13 mouse cellular contexts compared by ENCODE assay signal in the genomic region with DNA sequence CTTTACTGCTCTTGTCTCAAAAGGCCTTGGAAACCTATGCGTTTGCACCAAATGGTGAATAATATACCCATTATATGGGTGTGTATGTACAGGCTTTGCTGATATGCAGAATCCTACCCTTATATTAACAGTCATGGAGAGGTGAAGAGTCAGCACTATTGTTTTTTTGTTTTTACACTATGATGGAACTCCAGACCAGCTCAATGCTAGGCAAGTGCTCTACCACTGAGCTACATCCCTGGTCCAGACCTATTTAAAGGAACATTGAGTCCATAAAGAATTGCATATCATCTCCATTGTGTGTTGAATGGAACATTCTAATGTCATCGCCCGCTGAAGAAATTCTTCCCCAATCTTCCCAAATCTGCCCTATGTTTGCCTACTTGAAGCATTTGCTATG. TPM values are rescaled to one million over a fixed set of nuclear protein-coding genes. Genes with fewer than 3 reads are reported as not detected.
DNase-seq lines count a peak whose midpoint lies in the region; ATAC-seq lines count a peak whose summit lies in the region.
"Had no signal": no experiment of that assay in that cellular context is flagged by ENCODE, and none has a peak within 500 bp of the region (broad histone marks: within the 10 kb centered on the region; RNA-seq: fewer than 3 reads in every experiment).

No protein-coding gene starts in this region.

- H3K4me3 ChIP-seq in hindbrain, embryonic 11.5 days (ENCODE audit: low read depth, low read length): peak overlapping the region; percentile 90
- peak overlapping the region; percentile 65; the same call in 1 of the 2 replicates for H3K4me3 ChIP-seq in midbrain, embryonic 12.5 days
- peak overlapping the region; percentile 89 for H3K4me3 ChIP-seq in neural tube, embryonic 13.5 days
- H3K4me3 ChIP-seq: embryonic facial prominence, embryonic 15.5 days; heart, embryonic 15.5 days had no signal

- H3K9me3 ChIP-seq in hindbrain, embryonic 11.5 days (ENCODE audit: control insufficient read depth, low read length): no peaks in the 10 kb centered on the region
- no peaks in the 10 kb centered on the region for H3K9me3 ChIP-seq in midbrain, embryonic 12.5 days
- H3K9me3 ChIP-seq in neural tube, embryonic 13.5 days: no peaks in the 10 kb centered on the region
- H3K9me3 ChIP-seq: embryonic facial prominence, embryonic 15.5 days; heart, embryonic 15.5 days had no signal

- H3K36me3 ChIP-seq in hindbrain, embryonic 11.5 days (ENCODE audit: control insufficient read depth, insufficient read depth, low read length): 0 out of 2 replicates have a peak, but pooled peaks cover 9% of the 10 kb centered on the region
- H3K36me3 ChIP-seq in midbrain, embryonic 12.5 days: peaks cover 30% of the 10 kb centered on the region; the same call in 1 of the 2 replicates
- peaks cover 32% of the 10 kb centered on the region for H3K36me3 ChIP-seq in neural tube, embryonic 13.5 days
- H3K36me3 ChIP-seq: embryonic facial prominence, embryonic 15.5 days; heart, embryonic 15.5 days had no signal

- H3K4me2 ChIP-seq in hindbrain, embryonic 11.5 days (replicated peaks; ENCODE audit: low read depth, low read length): peak overlapping the region; percentile 96
- peak overlapping the region; percentile 77 for H3K4me2 ChIP-seq in midbrain, embryonic 12.5 days (replicated peaks)
- peak overlapping the region; percentile 89 for H3K4me2 ChIP-seq in neural tube, embryonic 13.5 days
- H3K4me2 ChIP-seq: embryonic facial prominence, embryonic 15.5 days; heart, embryonic 15.5 days had no signal

- WGBS in hindbrain, embryonic 11.5 days: 20% methylated on average over 3 of the region's 3 CpGs
- 22% methylated on average over 3 of the region's 3 CpGs for WGBS in midbrain, embryonic 12.5 days
- WGBS in neural tube, embryonic 13.5 days: 17% methylated on average over 3 of the region's 3 CpGs

- peak overlapping the region; percentile 99 for H3K9ac ChIP-seq in hindbrain, embryonic 11.5 days (ENCODE audit: low read depth, low read length)
- peak overlapping the region; percentile 92 for H3K9ac ChIP-seq in midbrain, embryonic 12.5 days (replicated peaks)
- peak overlapping the region; percentile 100 for H3K9ac ChIP-seq in neural tube, embryonic 13.5 days
- H3K9ac ChIP-seq: embryonic facial prominence, embryonic 15.5 days; heart, embryonic 15.5 days had no signal

- H3K27me3 ChIP-seq in hindbrain, embryonic 11.5 days (ENCODE audit: control insufficient read depth, insufficient read depth, low read length): peaks cover 44% of the 10 kb centered on the region
- peaks cover 96% of the 10 kb centered on the region for H3K27me3 ChIP-seq in midbrain, embryonic 12.5 days
- peaks cover 58% of the 10 kb centered on the region for H3K27me3 ChIP-seq in neural tube, embryonic 13.5 days

- peak; percentile 19 for DNase-seq in cerebellum, adult 9-10 months
- DNase-seq in cerebellum, adult 9-11 months: no peak
- peak; percentile 44 for DNase-seq in hindbrain, embryonic 11.5 days (ENCODE audit: low spot score)
- DNase-seq in spleen, adult 18-20 months: no peak
- DNase-seq in gastrocnemius, postnatal 36 days: no peak
- DNase-seq in kidney, postnatal 4 days: no peak
- DNase-seq: liver; lung, adult 2 months had no signal

- ATAC-seq in hindbrain, embryonic 11.5 days (ENCODE audit: low FRiP score): no peak
- no peak for ATAC-seq in midbrain, embryonic 12.5 days (ENCODE audit: low FRiP score, low read depth)
- ATAC-seq in neural tube, embryonic 13.5 days (ENCODE audit: low read depth): no peak

- peak overlapping the region; percentile 93 for H3K27ac ChIP-seq in hindbrain, embryonic 11.5 days (ENCODE audit: low read depth, low read length)
- peak overlapping the region; percentile 97 for H3K27ac ChIP-seq in midbrain, embryonic 12.5 days (replicated peaks)
- H3K27ac ChIP-seq in neural tube, embryonic 13.5 days (replicated peaks): peak overlapping the region; percentile 99
- H3K27ac ChIP-seq: embryonic facial prominence, embryonic 15.5 days; heart, embryonic 15.5 days; macrophage had no signal

- intact Hi-C loops in gastrocnemius, postnatal 36 days (cut with DNase I): no loop called here

- H3K4me1 ChIP-seq in hindbrain, embryonic 11.5 days (replicated peaks; ENCODE audit: control insufficient read depth, insufficient read depth, low read length): peaks cover 32% of the 10 kb centered on the region
- H3K4me1 ChIP-seq in midbrain, embryonic 12.5 days: peaks cover 83% of the 10 kb centered on the region
- peaks cover 91% of the 10 kb centered on the region for H3K4me1 ChIP-seq in neural tube, embryonic 13.5 days (replicated peaks)

RNA-seq across cellular contexts. Expression of a gene that starts 44.5 kb away (rescaled TPM):
- polyA plus RNA-seq in hindbrain, embryonic 11.5 days (2014; fragmentation: Nextera tagmentation; extraction: Ambion mirVana): 22.5 and 26.3 TPM in 2 replicates
- polyA plus RNA-seq in midbrain, embryonic 12.5 days (2016; fragmentation: Nextera tagmentation; extraction: Ambion mirVana): 41.2 and 44.5 TPM in 2 replicates
- polyA plus RNA-seq in neural tube, embryonic 13.5 days (2015; fragmentation: Nextera tagmentation; extraction: Ambion mirVana): 28.2 and 28.6 TPM in 2 replicates
- 10 to 100 TPM; 30.6 to 34.2 TPM for total RNA-seq in gastrocnemius, postnatal 36 days (2021)

Comparison
In these comparisons a context has a peak if more than half of its experiments do, and no peak if none do; other contexts are left out.
1. DNase-seq: peak in cerebellum, adult 9-10 months (single experiment) and hindbrain, embryonic 11.5 days (single experiment); none in cerebellum, adult 9-11 months (single experiment), spleen, adult 18-20 months (0 of 2), gastrocnemius, postnatal 36 days (0 of 2) and kidney, postnatal 4 days (0 of 2).
2. Peak in every context shown above with its lines, with median percentiles within 50 percentile points of each other: H3K27ac ChIP-seq, H3K4me2 ChIP-seq, H3K4me3 ChIP-seq and H3K9ac ChIP-seq.